Mouse (Mus musculus): Measurements from ENCODE around the gene Ndufa5. TPM values are rescaled to one million over a fixed set of nuclear protein-coding genes. Genes with fewer than 3 reads are reported as not detected.
A peak's percentile ranks its signal among the peaks of the same experiment; 100 is the strongest.

Gene Ndufa5
- polyA plus RNA-seq, 1 experiment = 36.1 TPM

- DNase-seq (ENCODE audit: low read depth) = no peak
- TF ChIP-seq POLR2A (IDR thresholded peaks at IDR 0.05; ENCODE audit: borderline replicate concordance, extremely low read depth, insufficient read depth, insufficient read length, poor library complexity, severe bottlenecking) (no peak), CTCF (IDR thresholded peaks at IDR 0.05; ENCODE audit: borderline replicate concordance, extremely low read depth, insufficient read depth, insufficient read length) (no peak)
Observed at GRCm38 (mm10) chr6:24552046-24552445, 24.2 kb upstream of the Ndufa5 start.

- no peak for DNase-seq (ENCODE audit: low read depth)
- TF ChIP-seq POLR2A (IDR thresholded peaks at IDR 0.05; ENCODE audit: borderline replicate concordance, extremely low read depth, insufficient read depth, insufficient read length, poor library complexity, severe bottlenecking) (no peak), CTCF (IDR thresholded peaks at IDR 0.05; ENCODE audit: borderline replicate concordance, extremely low read depth, insufficient read depth, insufficient read length) (no peak)
Observed at GRCm38 (mm10) chr6:24549801-24550200, 22.0 kb upstream of the Ndufa5 start.

- DNase-seq (ENCODE audit: low read depth) = no peak
- TF ChIP-seq CTCF (IDR thresholded peaks at IDR 0.05; ENCODE audit: borderline replicate concordance, extremely low read depth, insufficient read depth, insufficient read length) (no peak), POLR2A (IDR thresholded peaks at IDR 0.05; ENCODE audit: borderline replicate concordance, extremely low read depth, insufficient read depth, insufficient read length, poor library complexity, severe bottlenecking) (no peak)
Observed at GRCm38 (mm10) chr6:24546716-24547420, 19.1 kb upstream of the Ndufa5 start.

- no peak for DNase-seq (ENCODE audit: low read depth)
Observed at GRCm38 (mm10) chr6:24543119-24543591, 15.3 kb upstream of the Ndufa5 start.

GRCm38 (mm10) chr6:24542393-24542792, 14.6 kb upstream of the Ndufa5 start:
- no peak for DNase-seq (ENCODE audit: low read depth)
- TF ChIP-seq CTCF (IDR thresholded peaks at IDR 0.05; ENCODE audit: borderline replicate concordance, extremely low read depth, insufficient read depth, insufficient read length) (no peak), POLR2A (IDR thresholded peaks at IDR 0.05; ENCODE audit: borderline replicate concordance, extremely low read depth, insufficient read depth, insufficient read length, poor library complexity, severe bottlenecking) (no peak)

More at GRCm38 (mm10) chr6:24543119-24543591, 15.3 kb upstream of the Ndufa5 start:
- TF ChIP-seq CTCF (IDR thresholded peaks at IDR 0.05; ENCODE audit: borderline replicate concordance, extremely low read depth, insufficient read depth, insufficient read length) = no peak
- TF ChIP-seq POLR2A (IDR thresholded peaks at IDR 0.05; ENCODE audit: borderline replicate concordance, extremely low read depth, insufficient read depth, insufficient read length, poor library complexity, severe bottlenecking) = no peak

GRCm38 (mm10) chr6:24540106-24540505, 12.3 kb upstream of the Ndufa5 start:
- no peak for TF ChIP-seq POLR2A (IDR thresholded peaks at IDR 0.05; ENCODE audit: borderline replicate concordance, extremely low read depth, insufficient read depth, insufficient read length, poor library complexity, severe bottlenecking)
- no peak for TF ChIP-seq CTCF (IDR thresholded peaks at IDR 0.05; ENCODE audit: borderline replicate concordance, extremely low read depth, insufficient read depth, insufficient read length)
- DNase-seq (ENCODE audit: low read depth) = no peak

- TF ChIP-seq CTCF (IDR thresholded peaks at IDR 0.05; ENCODE audit: borderline replicate concordance, extremely low read depth, insufficient read depth, insufficient read length) = no peak
- TF ChIP-seq POLR2A (IDR thresholded peaks at IDR 0.05; ENCODE audit: borderline replicate concordance, extremely low read depth, insufficient read depth, insufficient read length, poor library complexity, severe bottlenecking) = no peak
- DNase-seq (ENCODE audit: low read depth) = peak; percentile 13
Observed at GRCm38 (mm10) chr6:24538435-24538834, 10.6 kb upstream of the Ndufa5 start.

- no peak for DNase-seq (ENCODE audit: low read depth)
- TF ChIP-seq POLR2A (IDR thresholded peaks at IDR 0.05; ENCODE audit: borderline replicate concordance, extremely low read depth, insufficient read depth, insufficient read length, poor library complexity, severe bottlenecking) (no peak), CTCF (IDR thresholded peaks at IDR 0.05; ENCODE audit: borderline replicate concordance, extremely low read depth, insufficient read depth, insufficient read length) (no peak)
Observed at GRCm38 (mm10) chr6:24532804-24533203, 5.0 kb upstream of the Ndufa5 start.

- peak; percentile 42 for DNase-seq (ENCODE audit: low read depth)
Observed at GRCm38 (mm10) chr6:24530711-24531420, 3.1 kb upstream of the Ndufa5 start.

GRCm38 (mm10) chr6:24530166-24530565, 2.4 kb upstream of the Ndufa5 start:
- TF ChIP-seq POLR2A (IDR thresholded peaks at IDR 0.05; ENCODE audit: borderline replicate concordance, extremely low read depth, insufficient read depth, insufficient read length, poor library complexity, severe bottlenecking) (no peak), CTCF (IDR thresholded peaks at IDR 0.05; ENCODE audit: borderline replicate concordance, extremely low read depth, insufficient read depth, insufficient read length) (peak; percentile 58; the same call in 1 of the 2 replicates)
- peak; percentile 73 for DNase-seq (ENCODE audit: low read depth)

More at GRCm38 (mm10) chr6:24530711-24531420, 3.1 kb upstream of the Ndufa5 start:
- TF ChIP-seq CTCF (IDR thresholded peaks at IDR 0.05; ENCODE audit: borderline replicate concordance, extremely low read depth, insufficient read depth, insufficient read length) (no peak), POLR2A (IDR thresholded peaks at IDR 0.05; ENCODE audit: borderline replicate concordance, extremely low read depth, insufficient read depth, insufficient read length, poor library complexity, severe bottlenecking) (no peak)

GRCm38 (mm10) chr6:24528064-24528243, 141 bp upstream of the Ndufa5 start, which contains the start of gene Asb15:
Gene Asb15, plus strand, starts transcription at chr6:24528144.
- TF ChIP-seq CTCF (IDR thresholded peaks at IDR 0.05; ENCODE audit: borderline replicate concordance, extremely low read depth, insufficient read depth, insufficient read length) = no peak
- no peak for TF ChIP-seq POLR2A (IDR thresholded peaks at IDR 0.05; ENCODE audit: borderline replicate concordance, extremely low read depth, insufficient read depth, insufficient read length, poor library complexity, severe bottlenecking)
- no peak for DNase-seq (ENCODE audit: low read depth)

- DNase-seq (ENCODE audit: low read depth) = no peak
- TF ChIP-seq POLR2A (IDR thresholded peaks at IDR 0.05; ENCODE audit: borderline replicate concordance, extremely low read depth, insufficient read depth, insufficient read length, poor library complexity, severe bottlenecking) = no peak
Observed at GRCm38 (mm10) chr6:24525705-24526104, 2.1 kb downstream of the Ndufa5 start.
